Mouse (Mus musculus) intestine, embryonic 14.5 days (tissue): ENCODE results near the gene Gnb2. TPM values are rescaled to one million over a fixed set of nuclear protein-coding genes. Genes with fewer than 3 reads are reported as not detected.

Experiments
- ATAC-seq: fragments of 200-750 bp; cut with Nextera tagmentation; replicated peaks from 2 replicates; pipeline ENCODE4 v1.8.0; 2017; ENCODE audit warnings: low read depth, moderate number of reproducible peaks, moderate TSS enrichment, moderate library complexity; ENCODE audit not compliant: low FRiP score, low TSS enrichment
- DNase-seq: peaks from one replicate; pipeline ENCODE4 v3.0.0-alpha.2; 2018; ENCODE audit warnings: low spot score
- H3K27ac ChIP-seq: fragments of 300-500 bp; sonication (generic); 2 replicates; pipeline ENCODE4 v1.5.1; 2014; ENCODE audit warnings: low read depth, mild to moderate bottlenecking, control low read depth
- H3K27me3 ChIP-seq: fragments of 300-500 bp; sonication (generic); replicated peaks from 2 replicates; pipeline ENCODE4 v1.6.1; 2014; ENCODE audit warnings: low read length, control low read depth; ENCODE audit not compliant: control insufficient read depth, insufficient read depth
- H3K36me3 ChIP-seq: fragments of 300-500 bp; sonication (generic); 2 replicates; pipeline ENCODE4 v1.6.1; 2014; ENCODE audit warnings: low read length, control low read depth; ENCODE audit not compliant: control insufficient read depth, insufficient read depth
- H3K4me1 ChIP-seq: fragments of 300-500 bp; sonication (generic); replicated peaks from 2 replicates; pipeline ENCODE4 v1.6.1; 2014; ENCODE audit warnings: low read length, control low read depth, mixed read lengths; ENCODE audit not compliant: control insufficient read depth, insufficient read depth
- H3K4me2 ChIP-seq: fragments of 300-500 bp; sonication (generic); 2 replicates; pipeline ENCODE4 v1.6.1; 2014; ENCODE audit warnings: low read length
- H3K4me3 ChIP-seq: fragments of 300-500 bp; sonication (generic); 2 replicates; pipeline ENCODE4 v1.5.1; 2014; ENCODE audit warnings: low read depth, low read length, control low read depth, mixed read lengths
- H3K9ac ChIP-seq: fragments of 300-500 bp; sonication (generic); 2 replicates; pipeline ENCODE4 v1.6.1; 2014; ENCODE audit warnings: mild to moderate bottlenecking, low read length
- H3K9me3 ChIP-seq: fragments of 300-500 bp; sonication (generic); 2 replicates; pipeline ENCODE4 v1.6.1; 2016; ENCODE audit warnings: low read length, control low read depth; ENCODE audit not compliant: control insufficient read depth
- WGBS: fragments of 180-500 bp; shearing (Covaris S2); extraction: QIAGEN DNeasy Blood & Tissue Kit; methylation state at CpG from one replicate; pipeline ENCODE4 v1.1.7; 2014; 5-methylcytosine and 5-hydroxymethylcytosine counted together
- polyA plus RNA-seq: library from polyadenylated mRNA; unstranded; fragments of >200 nt; fragmentation: Nextera tagmentation; extraction: Ambion mirVana; gene quantifications from 2 replicates; pipeline ENCODE4 v1.2.1, GENCODE M21; 2014

The Gnb2 gene
- polyA plus RNA-seq, 1 experiment from 2014 or later: 430 TPM

DNA sequence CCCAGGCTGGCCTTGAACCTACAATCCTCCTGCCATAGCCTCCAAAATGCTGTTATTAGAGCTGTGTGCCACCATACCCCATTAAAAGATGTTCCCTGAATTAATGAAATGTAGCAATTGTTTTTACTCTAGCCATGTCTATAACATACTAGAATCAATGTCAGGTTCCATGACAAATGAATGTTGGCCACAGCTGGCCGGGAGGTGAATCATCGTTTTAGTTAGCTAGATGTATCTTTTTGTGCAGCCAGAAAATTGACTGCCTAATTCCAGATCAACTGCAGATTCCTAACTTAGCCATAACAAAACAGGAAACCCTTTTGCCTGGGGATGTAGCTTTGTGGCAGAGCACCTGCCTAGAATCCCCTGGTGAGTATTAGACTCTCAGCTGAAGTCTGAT is 16.5 kb upstream of the Gnb2 start:
- H3K4me3 ChIP-seq: no peak overlapping the region
- WGBS: 81% methylated on average over 2 of the region's 2 CpGs
- no peak overlapping the region for H3K27ac ChIP-seq

DNA sequence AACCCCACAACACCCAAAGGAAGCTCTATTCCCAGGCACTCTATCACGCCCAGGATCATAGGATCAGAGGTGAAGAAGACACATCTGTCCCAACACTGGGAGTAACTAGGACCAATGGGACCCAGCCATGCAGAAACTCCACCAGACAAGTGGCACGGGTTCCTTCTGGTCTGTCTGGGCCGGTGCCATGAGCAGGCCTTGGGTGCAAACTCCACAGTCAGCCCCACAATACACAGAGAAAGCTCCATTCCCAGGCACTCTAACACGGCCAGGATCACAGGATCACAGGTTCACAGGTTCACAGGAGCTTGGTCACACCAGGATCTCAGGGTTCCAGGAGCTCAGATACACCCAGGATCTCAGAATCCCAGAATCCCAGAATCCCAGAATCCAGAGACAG is 12.3 kb upstream of the Gnb2 start:
- Histone ChIP-seq H3K9me3 (no peaks in the 10 kb centered on the region), H3K4me1 (no peaks in the 10 kb centered on the region), H3K4me2 (no peak overlapping the region), H3K27ac (no peak overlapping the region), H3K36me3 (no peaks in the 10 kb centered on the region), H3K9ac (no peak overlapping the region), H3K27me3 (no peaks in the 10 kb centered on the region), H3K4me3 (no peak overlapping the region)
- 78% methylated on average over 4 of the region's 4 CpGs for WGBS
- no peak for DNase-seq
- ATAC-seq: no peak

More for the DNA sequence above, 16.5 kb upstream of the Gnb2 start:
- ATAC-seq: no peak
- Histone ChIP-seq H3K36me3 (no peaks in the 10 kb centered on the region), H3K27me3 (peaks cover 12% of the 10 kb centered on the region), H3K4me1 (no peaks in the 10 kb centered on the region), H3K4me2 (no peak overlapping the region), H3K9me3 (no peaks in the 10 kb centered on the region), H3K9ac (no peak overlapping the region)
- DNase-seq: no peak

GRCm38 (mm10) chr5:137544926-137545325 is 11.6 kb upstream of the Gnb2 start:
- Histone ChIP-seq H3K9ac (no peak overlapping the region), H3K4me2 (no peak overlapping the region), H3K36me3 (no peaks in the 10 kb centered on the region), H3K27ac (no peak overlapping the region), H3K9me3 (no peaks in the 10 kb centered on the region), H3K27me3 (no peaks in the 10 kb centered on the region), H3K4me1 (no peaks in the 10 kb centered on the region), H3K4me3 (no peak overlapping the region)
- ATAC-seq: no peak
- no peak for DNase-seq
- WGBS: 52% methylated on average over 6 of the region's 6 CpGs

DNA sequence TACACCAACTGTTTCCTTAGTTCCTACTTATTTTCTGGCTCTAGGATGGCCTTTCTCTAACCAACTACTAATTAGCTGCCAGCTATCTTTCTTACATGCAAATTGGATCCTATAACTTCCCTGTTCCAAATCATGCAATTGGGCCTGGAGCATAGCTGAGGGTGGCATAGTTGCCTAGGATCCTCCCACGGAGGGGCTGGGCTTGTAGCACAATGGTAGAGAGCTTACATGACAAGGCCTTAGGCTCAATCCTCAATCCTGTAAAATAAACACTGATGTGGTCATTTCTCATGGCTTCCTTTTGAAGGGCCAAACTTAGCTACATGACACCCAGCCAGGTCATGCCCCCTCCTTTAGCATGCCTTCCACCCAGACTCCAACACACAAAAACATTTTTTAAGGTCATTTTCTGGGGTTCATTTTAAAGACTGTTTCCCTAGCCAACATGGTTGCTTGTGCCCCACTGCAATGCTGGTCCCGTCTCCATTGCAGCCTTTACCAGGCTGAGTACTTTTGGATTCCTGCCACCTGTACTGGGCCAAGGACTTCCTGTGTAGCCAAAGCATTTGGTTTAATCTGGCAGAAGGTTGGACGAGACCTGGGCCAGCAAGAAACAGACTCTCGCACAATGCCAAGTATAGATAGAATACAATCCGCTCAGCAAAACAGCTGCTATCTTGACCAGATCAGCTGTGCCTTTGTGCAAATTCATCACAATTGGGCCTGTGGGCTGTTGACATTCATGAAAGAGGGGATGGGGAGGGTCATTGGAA is 8.6 kb upstream of the Gnb2 start:
- no peak overlapping the region for H3K4me3 ChIP-seq
- H3K27me3 ChIP-seq: no peaks in the 10 kb centered on the region
- no peaks in the 10 kb centered on the region for H3K36me3 ChIP-seq
- WGBS: 80% methylated on average over 5 of the region's 5 CpGs
- ATAC-seq (no peak), DNase-seq (no peak)
- H3K4me1 ChIP-seq: no peaks in the 10 kb centered on the region
- H3K27ac ChIP-seq: no peak overlapping the region
- no peak overlapping the region for H3K4me2 ChIP-seq
- H3K9ac ChIP-seq: no peak overlapping the region
- H3K9me3 ChIP-seq: no peaks in the 10 kb centered on the region

GRCm38 (mm10) chr5:137540991-137541390 is 7.7 kb upstream of the Gnb2 start:
- Histone ChIP-seq H3K4me2 (no peak overlapping the region), H3K9me3 (no peaks in the 10 kb centered on the region), H3K4me3 (no peak overlapping the region), H3K27me3 (no peaks in the 10 kb centered on the region), H3K27ac (no peak overlapping the region), H3K9ac (no peak overlapping the region), H3K4me1 (no peaks in the 10 kb centered on the region), H3K36me3 (no peaks in the 10 kb centered on the region)
- WGBS: 78% methylated on average over 6 of the region's 6 CpGs
- DNase-seq (no peak), ATAC-seq (no peak)

DNA sequence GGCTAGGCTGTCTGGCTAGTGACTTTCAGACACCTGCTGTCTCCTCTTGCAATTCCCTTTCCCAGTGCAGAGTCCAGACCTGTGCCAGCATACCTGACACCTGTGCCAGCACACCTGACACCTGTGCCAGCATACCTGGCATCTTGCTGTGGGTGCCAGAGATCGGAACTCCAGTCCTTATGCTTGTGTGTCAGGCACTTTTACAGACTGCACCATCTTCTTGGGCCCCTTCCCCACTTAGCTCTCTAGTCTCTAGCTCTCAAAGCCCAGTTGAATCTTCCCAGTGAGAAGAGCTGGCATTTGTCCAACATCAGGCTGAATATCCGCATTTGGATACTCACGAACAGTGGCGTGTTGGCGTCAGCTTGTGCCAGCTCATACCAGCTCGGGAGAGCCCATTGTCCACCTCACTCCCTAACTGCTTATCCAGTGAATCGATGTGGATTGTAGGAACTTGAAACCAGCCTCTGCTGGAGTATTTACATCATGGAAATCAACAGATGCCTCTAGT is 6.0 kb upstream of the Gnb2 start:
- Histone ChIP-seq H3K27ac (no peak overlapping the region), H3K4me3 (no peak overlapping the region), H3K9ac (no peak overlapping the region), H3K4me2 (no peak overlapping the region), H3K9me3 (no peaks in the 10 kb centered on the region), H3K4me1 (no peaks in the 10 kb centered on the region), H3K27me3 (no peaks in the 10 kb centered on the region), H3K36me3 (no peaks in the 10 kb centered on the region)
- no peak for DNase-seq
- 56% methylated on average over 7 of the region's 7 CpGs for WGBS
- ATAC-seq: no peak

DNA sequence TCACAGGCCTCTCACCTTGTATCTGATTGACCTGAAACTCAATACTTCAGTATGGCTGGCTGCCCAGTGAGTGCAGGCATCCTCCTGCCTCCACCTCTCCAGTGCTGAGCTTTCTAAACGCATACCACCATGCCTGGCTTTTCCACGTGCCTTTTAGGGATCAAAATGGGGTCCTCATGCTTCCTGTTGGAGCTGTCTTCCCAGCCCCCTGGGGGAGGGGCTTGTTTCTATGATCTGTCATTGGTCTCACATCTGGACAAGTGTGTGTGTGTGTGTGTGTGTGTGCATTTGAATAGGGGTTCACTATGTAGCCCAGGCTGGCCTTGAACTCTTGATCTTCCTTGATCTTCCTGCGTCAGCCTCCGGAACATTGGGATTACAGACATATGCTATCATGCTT is 4.2 kb upstream of the Gnb2 start:
- Histone ChIP-seq H3K9me3 (no peaks in the 10 kb centered on the region), H3K36me3 (no peaks in the 10 kb centered on the region), H3K27me3 (no peaks in the 10 kb centered on the region), H3K4me2 (no peak overlapping the region), H3K9ac (no peak overlapping the region), H3K4me3 (no peak overlapping the region), H3K27ac (no peak overlapping the region), H3K4me1 (no peaks in the 10 kb centered on the region; the same call in 1 of the 2 replicates)
- 58% methylated on average over 4 of the region's 4 CpGs for WGBS
- ATAC-seq (no peak), DNase-seq (no peak)

GRCm38 (mm10) chr5:137535318-137535717 is 2.0 kb upstream of the Gnb2 start:
- 69% methylated on average over 9 of the region's 9 CpGs for WGBS
- no peak for DNase-seq
- no peak overlapping the region for H3K4me2 ChIP-seq

GRCm38 (mm10) chr5:137534762-137535161 is 1.5 kb upstream of the Gnb2 start:
- no peak overlapping the region for H3K9ac ChIP-seq
- peaks cover 5% of the 10 kb centered on the region for H3K36me3 ChIP-seq
- H3K9me3 ChIP-seq: no peaks in the 10 kb centered on the region
- no peak overlapping the region for H3K4me2 ChIP-seq
- H3K4me3 ChIP-seq: no peak overlapping the region
- DNase-seq (no peak), ATAC-seq (no peak)
- H3K4me1 ChIP-seq: peaks cover 5% of the 10 kb centered on the region; the same call in 1 of the 2 replicates
- no peaks in the 10 kb centered on the region for H3K27me3 ChIP-seq
- WGBS: 93% methylated on average over 3 of the region's 3 CpGs
- H3K27ac ChIP-seq: no peak overlapping the region

More at GRCm38 (mm10) chr5:137535318-137535717, 2.0 kb upstream of the Gnb2 start:
- no peaks in the 10 kb centered on the region; the same call in 1 of the 2 replicates for H3K4me1 ChIP-seq
- H3K9ac ChIP-seq: no peak overlapping the region
- H3K27ac ChIP-seq: no peak overlapping the region
- no peaks in the 10 kb centered on the region for H3K9me3 ChIP-seq
- ATAC-seq: no peak
- no peaks in the 10 kb centered on the region for H3K27me3 ChIP-seq
- H3K36me3 ChIP-seq: no peaks in the 10 kb centered on the region; the same call in 1 of the 2 replicates
- no peak overlapping the region for H3K4me3 ChIP-seq
